Mouse (Mus musculus): Measurements from ENCODE around the gene Fam71a.
"Not testable (repeated sequence)": the region's sequence is repeated elsewhere in the genome, so short reads cannot be mapped to it uniquely, and the experiment has no call there.

Gene Fam71a

DNA sequence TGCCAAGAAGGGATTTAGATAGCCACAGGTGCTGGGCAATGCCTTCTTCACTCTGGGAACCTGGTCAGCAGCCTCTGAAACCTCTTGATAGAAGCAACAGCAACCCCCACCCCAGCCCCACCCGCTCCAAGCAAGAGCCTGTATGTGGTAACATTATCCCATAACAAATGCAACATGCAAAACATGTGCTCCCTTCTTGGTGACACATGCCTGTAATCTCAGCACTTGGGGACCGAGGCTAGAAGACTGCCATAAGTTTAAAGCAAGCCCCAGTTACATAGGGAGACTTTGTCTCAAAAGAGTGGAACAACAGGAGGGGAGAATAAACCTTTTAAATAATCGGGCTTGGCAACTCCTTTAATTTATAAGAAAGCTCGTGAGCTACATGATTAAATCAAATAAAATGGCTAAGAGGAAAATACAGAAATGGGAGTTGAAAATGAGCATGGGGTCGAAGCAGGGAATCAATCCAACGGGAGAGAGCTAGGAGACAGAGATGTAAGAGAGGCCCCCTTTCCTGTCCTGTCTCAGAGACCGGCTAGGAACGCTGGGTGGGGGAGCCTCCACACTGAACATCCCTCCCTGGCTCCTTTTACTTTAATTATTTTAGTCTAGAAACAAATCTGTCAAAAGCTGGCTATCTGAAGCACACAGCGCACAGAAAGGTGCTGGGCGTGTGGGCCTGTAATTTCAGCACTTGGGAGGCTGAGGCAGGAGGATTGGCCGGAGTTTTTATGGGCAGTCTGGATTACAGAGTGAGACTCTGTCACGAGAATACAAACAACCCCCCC, 17.0 kb upstream of the Fam71a start:
- DNase-seq (ENCODE audit: low spot score): no peak

DNA sequence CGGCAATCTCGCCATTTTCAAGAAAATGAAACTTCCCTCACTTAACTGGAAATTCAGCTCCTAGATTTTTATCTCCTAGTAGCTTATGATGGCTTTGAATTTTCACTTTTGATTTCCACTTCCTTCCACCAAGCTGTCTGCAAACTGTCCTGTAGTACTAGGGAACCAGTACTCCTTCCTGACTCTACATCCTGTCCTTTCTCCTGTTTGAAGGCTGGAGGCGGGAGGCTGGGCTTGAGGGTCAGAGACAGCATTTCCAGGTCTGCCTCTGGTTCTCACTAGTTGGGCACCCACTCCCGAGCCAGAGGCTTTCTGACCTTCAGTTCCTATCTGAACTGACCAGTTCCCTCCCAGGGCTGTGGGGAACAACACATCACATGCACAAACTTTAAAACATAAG, 15.8 kb upstream of the Fam71a start:
- no peak for DNase-seq (ENCODE audit: low spot score)

DNA sequence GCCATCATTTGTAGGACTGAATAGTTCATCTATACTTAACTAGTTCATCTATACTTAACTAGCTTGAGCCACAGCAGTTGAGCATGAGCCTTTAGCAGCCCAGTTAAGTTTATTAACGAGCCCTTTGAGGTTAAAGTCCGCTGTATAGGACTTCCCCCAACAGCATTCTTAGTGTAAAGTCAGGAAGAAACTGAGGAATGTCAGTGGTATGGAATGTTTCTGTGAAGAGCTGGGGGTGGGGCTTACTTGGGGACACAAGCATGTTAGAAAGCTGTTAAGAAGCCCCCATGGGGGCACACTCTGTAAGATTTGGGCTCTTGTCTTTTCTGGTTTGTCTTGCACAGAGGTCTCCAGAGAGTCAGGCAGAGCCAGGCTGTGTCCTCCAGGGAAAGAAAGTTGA, 15.2 kb upstream of the Fam71a start:
- DNase-seq (ENCODE audit: low spot score): no peak

DNA sequence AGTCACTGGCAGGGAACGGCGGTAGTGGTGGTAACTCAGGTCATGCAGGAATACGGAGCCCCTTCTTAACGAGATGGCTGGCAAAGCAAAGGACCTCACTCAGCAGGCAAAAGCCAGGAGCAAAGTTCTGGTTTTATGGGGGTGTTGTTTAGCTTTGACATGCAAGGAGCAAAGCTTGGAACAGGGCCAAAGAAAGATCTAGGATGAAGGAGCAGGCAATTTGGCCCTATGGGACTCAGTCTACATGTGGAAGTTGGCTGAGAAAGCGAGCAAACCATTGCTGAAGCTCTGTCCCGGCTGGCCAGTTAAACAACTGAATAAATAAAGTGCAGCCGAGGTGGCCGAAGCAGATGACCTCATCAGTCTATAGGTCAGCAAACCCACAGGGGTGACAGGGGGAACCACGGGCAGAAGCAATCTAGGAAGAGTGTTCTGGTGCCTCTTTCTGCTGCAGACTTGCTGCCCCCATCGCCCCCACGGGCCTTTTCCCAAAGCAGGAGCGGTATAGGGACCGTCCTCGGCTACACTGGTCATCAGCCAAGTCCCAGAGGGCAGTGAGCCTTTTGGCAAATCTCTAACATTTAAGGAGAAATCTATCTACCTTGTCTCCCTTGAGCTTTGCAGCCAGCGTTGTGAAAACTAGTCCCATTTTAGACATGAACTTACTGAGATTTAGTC, 14.0 kb upstream of the Fam71a start:
- DNase-seq (ENCODE audit: low spot score): no peak

DNA sequence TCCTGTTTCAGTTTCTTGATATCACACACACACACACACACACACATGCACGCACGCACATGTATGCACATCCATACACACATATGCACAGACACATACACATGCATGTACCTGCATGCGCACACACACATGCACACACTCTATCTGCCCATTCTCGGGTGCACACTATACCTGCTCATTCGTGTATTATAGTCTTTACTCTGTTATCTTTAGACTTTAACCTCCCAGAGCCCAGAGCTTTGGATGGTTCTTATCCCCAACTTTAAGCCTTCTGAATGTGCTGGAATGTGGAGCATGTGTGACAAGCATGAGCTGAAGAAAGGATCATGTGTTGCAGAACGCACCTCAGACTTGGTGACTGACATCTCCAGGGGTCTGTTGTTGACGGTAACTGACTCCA, 12.3 kb upstream of the Fam71a start:
- no peak for DNase-seq (ENCODE audit: low spot score)

DNA sequence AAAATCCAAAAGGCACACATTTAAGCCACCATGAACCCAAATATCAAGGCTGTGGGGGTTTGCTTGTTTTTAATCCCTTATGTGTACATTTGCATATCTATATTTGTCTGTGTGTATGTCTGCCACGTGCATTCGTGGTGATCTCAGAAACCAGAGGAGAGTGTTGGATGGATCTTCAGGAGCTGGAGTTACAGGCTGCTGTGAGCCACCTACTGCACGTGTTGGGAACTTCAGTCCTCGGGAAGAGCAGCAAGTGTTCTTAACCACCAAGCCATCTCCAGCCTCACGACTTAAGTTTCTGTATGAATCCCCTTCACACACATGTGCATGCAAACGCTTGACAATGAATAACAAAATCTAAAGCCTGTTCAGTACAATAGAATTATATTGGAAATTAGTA, 7.9 kb upstream of the Fam71a start:
- no peak for DNase-seq (ENCODE audit: low spot score)

DNA sequence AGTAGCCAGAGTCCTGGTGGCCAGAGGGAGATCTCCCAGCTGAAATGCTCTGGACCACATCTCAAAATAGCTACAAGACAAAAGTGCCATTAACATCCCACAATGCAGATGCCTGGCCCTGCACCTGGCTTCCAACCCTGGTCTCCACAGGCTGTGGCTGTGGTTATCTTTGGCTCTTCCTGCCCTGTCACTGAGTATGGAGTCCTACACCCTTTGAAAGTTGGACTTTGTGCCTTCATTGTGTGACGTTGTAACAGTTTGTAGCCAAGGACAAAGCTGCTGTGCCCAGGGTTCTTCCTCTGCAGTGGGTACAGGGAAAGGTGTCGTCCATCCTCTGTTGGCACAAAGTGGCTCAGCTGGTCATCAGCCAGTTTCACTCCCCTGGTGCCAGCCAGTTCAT, 5.8 kb upstream of the Fam71a start:
- no peak for DNase-seq (ENCODE audit: low spot score)

DNA sequence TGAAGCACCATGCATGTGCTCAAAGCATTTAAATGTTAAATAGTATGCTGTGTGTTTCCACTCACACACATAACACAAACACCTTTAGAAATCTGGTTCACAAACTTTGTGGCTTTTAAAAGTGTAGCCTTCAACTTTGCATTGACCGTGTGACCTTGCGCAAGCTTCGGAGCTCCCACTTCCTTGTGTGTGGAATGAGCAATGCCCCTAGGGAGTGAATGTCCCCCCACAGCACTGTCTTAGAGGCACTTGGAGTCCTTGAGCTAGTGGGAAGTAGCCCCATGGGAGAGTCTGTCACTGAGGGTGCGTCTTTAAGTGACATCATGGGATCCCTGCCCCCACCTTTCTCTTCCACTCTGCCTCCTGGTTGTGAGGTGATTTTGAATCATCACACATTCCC, 1.6 kb upstream of the Fam71a start:
- DNase-seq (ENCODE audit: low spot score): no peak

DNA sequence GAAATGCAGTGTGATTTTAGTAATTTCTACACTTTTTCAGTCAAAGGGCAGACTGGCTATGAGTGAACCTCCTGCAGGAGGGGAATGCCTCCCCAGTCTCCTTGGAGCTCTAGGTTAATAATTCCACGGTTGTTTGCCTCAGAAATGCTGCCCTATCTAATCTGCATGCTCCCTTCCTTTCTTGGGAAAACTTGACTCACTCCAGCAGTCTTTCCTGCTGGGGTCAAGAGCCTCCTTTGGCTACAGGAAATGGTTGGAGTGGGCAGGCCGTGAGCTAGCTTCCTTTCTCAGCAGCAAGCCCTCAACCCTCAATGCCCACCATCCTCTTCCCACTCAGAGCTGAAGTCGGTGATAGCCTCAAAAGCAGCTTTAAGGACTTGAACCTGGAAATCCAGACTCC, 10.3 kb downstream of the Fam71a start:
- no peak for DNase-seq (ENCODE audit: low spot score)

DNA sequence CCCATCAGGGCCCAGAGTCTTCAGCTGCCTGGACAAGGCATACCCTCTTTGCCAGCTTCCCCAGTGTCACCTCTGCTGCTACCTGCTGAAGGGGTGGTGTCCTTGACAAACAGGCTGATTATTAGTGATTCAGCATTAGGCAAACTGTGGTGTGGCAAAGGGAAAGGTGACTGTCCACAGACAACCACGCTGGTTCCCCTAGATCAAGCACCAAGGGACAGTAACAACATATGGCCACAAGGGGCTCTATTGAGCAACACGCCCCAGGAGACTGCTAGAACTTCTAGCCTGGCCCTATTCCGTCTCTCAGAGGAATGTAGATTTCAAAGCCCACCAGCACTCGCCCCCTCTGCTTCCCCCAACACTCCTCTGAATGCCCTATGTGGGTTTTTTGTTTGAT, 11.6 kb downstream of the Fam71a start:
- peak; percentile 21 for DNase-seq (ENCODE audit: low spot score)

DNA sequence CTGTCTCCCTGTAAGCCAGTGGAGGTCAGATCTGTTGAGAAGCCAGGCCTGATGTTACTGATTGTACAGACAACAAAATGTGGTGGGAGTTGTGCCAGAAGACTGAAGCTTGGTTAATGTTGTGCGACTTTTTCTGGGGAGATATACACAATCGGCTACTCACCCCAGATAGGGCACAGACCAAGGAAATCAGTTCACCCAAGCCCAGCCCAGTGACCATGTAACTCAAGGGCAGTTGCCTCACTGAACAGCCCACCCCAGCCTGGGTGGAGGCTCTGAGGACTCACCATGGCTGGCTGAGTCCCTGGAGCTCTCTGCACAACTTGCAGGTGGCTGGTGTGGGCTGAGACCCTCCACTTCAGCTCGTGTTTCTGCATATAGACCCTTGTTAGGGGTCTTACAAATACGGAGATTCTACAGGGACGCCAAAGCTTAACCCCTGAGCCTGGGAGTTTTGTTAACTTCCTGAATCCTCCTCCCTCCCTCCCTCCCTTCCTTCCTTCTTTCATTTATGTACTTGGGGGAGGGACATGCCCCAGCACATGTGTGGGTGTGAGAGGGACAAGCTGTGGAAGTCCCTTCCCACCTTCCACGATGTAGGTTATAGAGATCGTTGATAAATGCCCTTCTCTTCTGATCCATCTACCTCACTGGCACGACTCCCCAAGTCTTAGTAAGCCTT, 13.6 kb downstream of the Fam71a start:
- no peak for DNase-seq (ENCODE audit: low spot score)

DNA sequence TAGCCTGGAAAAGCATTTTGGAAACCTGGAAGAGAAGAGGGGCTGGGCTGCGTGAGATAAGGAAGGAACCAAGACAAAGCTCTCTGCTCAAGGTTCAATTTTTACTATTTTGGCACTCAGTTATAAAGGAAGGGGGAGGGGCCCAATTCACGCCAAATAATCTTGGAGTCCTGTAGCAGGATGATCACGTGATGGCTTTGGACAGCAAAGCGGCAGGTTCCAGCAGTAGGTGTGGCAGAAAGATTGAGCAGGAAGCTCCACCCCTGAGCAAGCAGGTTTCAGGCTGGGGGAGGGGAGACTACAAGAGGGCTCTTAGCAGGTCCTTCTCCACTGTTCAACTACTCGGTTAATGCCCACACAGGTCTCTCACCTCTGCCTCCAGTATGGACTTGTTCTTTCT, 15.1 kb downstream of the Fam71a start:
- DNase-seq (ENCODE audit: low spot score): not testable (repeated sequence)

DNA sequence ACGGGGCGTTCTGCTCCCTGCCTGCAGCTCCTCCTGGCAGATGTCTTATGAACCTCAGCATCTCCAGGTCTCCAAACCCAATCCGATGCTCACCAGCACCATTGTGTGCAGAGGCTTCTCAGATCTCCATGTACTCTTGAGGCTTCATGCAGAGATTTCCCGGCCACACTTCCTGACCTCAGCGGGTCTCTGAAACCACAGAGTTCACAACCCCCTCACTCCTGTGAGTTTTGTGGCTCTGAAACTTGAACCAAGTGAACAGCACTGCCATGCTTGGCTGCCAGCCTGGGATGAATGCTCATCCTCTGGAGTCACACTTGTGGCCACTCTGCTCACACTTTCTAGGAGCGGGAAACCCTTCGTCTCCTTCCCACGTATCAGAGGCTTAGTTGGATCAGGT, 23.6 kb downstream of the Fam71a start:
- DNase-seq (ENCODE audit: low spot score): no peak

DNA sequence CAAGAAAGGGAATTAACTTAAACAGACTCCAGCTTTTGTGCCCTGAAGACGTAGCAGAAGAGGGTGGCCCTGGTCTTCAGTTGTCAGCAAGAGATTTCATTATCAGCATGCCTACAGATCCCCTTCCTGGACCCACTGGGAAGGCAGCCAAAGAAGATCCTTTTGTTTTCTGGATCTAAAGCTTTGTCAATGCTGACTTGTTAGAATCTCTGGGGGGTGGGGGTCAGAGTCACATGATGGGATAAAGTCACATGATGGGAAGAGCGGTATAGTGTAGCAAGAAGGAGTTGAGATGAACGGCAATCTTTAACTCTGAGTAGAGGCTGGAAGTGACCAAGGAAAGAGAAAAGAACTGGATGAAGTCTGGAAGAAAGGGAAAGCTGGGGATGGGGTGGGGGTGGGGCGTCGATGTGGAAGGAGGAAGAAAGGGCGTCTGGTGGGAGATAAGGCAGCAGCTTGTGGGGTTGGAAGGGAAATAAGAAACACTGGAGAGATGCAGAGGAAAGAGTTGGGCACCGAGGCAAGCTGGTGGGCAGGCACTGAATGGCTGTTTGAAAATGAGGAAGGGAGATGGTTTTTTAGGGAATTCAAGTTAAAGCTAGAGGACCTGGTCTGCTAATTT, 25.6 kb downstream of the Fam71a start:
- no peak for DNase-seq (ENCODE audit: low spot score)

DNA sequence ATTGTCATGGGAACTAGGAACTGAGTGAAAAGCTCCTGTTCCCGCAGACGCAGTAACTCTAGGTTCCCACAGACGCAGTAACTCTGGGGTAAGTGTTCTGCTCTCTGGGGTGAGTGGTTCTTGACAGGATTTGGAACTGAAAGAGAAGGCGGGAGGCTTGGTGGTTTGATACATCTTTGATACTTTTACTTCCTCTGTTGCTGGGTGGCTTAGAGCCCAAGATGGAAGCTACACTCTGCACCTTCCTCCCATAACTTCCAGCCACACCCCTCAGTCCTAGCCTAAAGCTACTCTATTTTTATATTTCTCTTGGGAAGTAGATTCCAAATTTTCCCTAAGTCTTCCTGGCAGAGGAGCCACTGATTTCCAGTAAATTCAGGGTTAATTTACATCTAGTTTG, 26.2 kb downstream of the Fam71a start:
- DNase-seq (ENCODE audit: low spot score): no peak

DNA sequence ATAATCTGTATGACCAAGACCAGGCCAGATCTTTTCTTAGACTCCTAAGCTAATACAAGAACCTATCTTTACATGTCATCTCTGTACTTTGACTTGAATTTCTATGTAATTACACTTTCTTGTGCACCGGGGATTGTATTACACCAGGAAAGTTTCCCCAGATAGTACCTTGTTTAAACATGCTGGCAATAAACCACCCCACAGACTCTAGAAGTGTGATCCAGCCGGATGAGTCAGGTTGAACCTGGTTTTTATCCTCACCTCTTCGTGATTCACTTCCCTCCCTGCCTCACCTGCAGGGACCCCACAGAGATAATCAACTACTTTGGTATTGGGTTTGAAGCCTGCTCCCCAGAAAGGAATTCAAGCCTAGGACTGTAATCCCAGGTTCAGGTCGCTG, 29.2 kb downstream of the Fam71a start:
- DNase-seq (ENCODE audit: low spot score): no peak

DNA sequence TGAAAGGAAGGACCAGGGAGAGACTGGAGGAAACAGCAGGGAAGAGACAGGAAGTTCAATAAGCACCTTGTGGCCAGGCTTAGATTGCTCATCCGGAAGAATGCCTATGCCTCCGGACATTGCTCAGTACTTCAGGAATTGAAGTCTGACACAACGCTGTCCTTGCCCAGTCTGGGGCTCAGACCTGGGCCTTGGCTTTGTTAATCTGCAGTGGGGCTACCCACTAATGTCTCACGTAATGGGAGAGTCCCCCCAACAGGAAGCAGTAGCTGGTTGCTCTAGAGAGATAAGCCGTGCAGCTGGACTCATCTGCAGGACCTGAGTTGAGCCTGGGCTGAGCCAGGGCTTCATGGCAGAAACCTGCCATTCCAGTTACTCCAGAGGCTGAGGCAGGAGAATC, 31.7 kb downstream of the Fam71a start:
- DNase-seq (ENCODE audit: low spot score): no peak

DNA sequence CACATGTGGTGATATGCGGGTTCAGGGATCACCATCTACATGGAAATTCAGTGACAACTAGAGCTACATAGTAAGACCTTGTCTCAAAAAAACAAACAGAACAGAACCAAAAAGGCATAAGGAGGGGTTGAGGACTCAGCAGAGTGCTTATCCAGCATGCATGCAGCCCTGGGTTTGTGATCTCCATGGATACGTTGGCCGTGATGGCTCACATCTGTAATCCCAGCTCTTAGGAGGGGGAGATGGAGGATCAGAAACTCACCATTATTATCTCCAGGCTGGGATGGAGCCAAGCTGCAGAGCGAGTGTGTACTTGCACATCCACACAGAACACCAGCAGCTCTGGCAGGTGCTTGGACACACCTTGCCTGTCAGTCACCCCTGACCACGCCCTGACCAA, 32.4 kb downstream of the Fam71a start:
- DNase-seq (ENCODE audit: low spot score): no peak

DNA sequence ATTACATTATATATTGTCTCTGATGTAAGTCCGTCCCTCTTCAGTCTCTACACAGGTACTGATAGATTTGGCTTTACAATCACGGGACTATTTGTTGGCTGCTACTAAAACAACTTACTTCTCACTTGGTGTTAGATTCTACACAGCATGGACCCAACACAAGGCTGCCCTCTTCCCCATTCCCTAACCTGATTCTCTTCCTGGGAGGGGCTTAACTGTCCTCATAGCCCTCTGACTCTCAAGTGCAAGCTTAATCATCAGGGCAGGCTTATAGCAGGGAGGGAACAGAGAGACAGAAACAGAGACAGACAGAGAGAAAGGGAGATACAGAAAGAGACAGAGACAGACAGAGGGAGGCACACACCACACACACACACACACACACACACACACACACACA, 32.9 kb downstream of the Fam71a start:
- no peak for DNase-seq (ENCODE audit: low spot score)

DNA sequence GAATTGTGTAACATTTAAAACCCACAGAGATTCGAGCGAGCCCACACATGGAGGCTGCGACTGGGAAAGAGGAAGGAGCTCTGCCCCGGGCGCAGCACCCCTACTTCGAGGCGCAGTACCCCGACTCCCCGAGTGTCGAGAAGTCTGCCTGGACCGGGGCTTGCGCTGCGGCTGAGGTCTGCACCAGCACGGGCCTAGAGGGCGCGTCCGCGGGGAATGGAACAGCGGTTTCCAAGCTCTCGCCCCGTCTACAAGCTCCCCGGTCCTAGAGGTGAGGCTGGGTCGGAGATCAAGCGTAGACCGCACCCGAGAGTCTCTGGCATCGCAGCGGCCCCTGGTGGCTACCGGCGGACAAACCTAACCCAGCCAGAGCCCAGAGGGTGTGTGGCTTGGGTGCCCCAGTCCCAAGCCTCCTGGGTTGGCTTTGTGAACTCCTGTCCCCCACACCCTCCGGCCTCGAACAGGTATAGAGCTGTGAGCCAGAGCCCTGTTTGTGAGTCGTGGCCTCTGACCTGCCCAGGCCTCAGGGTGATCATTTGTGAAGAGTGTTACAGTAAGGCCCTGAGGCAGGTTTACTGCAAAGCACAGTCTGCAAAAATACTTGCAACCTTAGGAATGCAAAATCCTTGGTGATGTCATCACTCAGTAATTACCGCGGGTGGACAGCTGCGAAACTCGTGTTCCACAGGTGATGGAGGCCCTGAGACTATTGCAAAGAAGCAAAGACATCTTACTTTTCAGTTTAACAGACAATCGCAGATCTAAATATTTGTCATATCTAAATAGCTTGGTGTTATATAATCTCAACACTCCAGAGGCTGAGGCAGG, 38.6 kb downstream of the Fam71a start:
- peak; percentile 49 for DNase-seq (ENCODE audit: low spot score)

DNA sequence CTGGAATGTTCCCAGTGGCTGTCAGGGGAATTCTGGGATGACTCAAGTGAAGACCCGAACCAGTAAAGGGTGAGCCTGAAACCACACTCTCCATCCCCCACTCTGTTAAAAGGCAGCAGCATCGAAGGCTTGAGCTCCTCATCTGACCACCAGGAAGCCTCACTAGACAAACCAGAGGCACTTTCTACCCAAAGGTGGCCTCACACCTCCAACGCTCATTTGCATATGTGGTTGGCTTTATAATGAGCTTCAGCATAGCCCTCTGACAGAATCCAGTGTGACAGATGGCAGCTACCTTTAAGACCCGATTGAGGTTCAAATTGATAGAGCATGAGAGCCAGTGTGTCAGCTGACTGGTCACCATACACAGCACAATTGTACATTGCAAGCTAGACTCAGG, 40.3 kb downstream of the Fam71a start:
- DNase-seq (ENCODE audit: low spot score): no peak

DNA sequence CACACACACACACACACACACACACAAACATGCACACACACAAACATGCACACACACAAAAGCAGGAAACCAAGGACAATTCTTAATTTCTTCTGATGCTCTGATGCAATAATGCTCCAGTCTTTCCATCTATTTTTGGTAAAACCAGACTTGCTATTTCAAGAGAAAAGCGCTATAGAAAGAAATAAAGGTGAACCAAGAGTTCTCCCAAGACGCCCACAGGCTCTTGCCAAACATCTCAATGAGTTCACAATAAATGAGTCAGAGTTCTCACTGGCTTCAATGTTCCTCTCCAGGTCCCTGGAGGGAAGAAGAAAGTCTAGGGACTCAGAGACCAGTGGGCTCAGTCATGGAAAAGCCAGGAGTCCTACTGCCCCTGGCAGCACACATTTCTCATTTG, 40.9 kb downstream of the Fam71a start:
- DNase-seq (ENCODE audit: low spot score): no peak
